Mouse (Mus musculus) testis, adult 2 months (tissue): ENCODE data around the gene Tcf7.

Experiments used
- CTCF ChIP-seq: fragments of 200-500 bp; IDR thresholded peaks from 2 replicates; pipeline ENCODE4 v1.5.1; 2012; ENCODE audit warnings: low read depth, mild to moderate bottlenecking, inconsistent platforms, low read length, moderate library complexity; ENCODE audit not compliant: control insufficient read depth, insufficient read depth, insufficient replicate concordance
- POLR2A ChIP-seq: fragments of 200-500 bp; IDR thresholded peaks from 2 replicates; pipeline ENCODE4 v1.6.1; 2012; ENCODE audit warnings: low read depth, mild to moderate bottlenecking, inconsistent platforms, low read length, moderate library complexity; ENCODE audit not compliant: control insufficient read depth

- TF ChIP-seq CTCF (no peak), POLR2A (no peak)
Measured at GRCm38 (mm10) chr11:52260878-52261277, 21.9 kb downstream of the Tcf7 start.
